Mouse (Mus musculus): Measurements from ENCODE around the gene Il12rb1. TPM values are rescaled to one million over a fixed set of nuclear protein-coding genes. Genes with fewer than 3 reads are reported as not detected.

The Il12rb1 gene
- polyA plus RNA-seq (2014; fragmentation: Illumina TruSeq; extraction: RNeasy Lipid Tissue Mini Kit (QIAGEN cat#74804); ENCODE audit: low read depth, low replicate concordance) = not detected

DNA sequence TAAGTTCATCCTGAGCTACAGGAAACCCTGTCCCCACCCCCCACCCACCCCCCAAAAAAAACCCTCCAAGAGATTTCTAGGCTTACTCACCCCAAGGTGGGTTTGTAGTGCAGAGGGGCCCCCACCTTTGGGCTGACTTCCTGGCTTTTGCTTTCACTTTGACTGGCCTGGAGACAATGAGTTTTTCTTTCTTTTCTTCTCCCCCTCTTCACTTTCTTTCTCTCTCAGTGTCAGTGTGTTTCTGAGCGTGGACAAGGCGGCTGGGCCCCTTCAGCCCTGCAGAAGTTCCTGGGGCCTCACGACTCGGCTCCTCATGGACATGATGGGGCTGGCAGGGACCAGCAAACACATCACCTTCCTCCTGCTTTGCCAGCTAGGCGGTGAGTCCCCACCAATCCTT is at the start of gene Il12rb1:
Il12rb1 (plus strand) TSS at position 211 of the 400 bp plus-strand sequence.

GRCm38 (mm10) chr8:70760775-70761406 is 47.4 kb upstream of the Il12rb1 start, which contains the start of gene Mpv17l2:
TSS of gene Mpv17l2 (minus strand) at chr8:70760946.

GRCm38 (mm10) chr8:70776496-70777444 is 31.5 kb upstream of the Il12rb1 start, which contains the start of gene Pik3r2:
TSS of gene Pik3r2 (minus strand) at chr8:70776713.

GRCm38 (mm10) chr8:70804481-70805206 is 3.6 kb upstream of the Il12rb1 start, which contains the start of gene Mast3:
TSS of gene Mast3 (minus strand) at chr8:70805054.

GRCm38 (mm10) chr8:70839408-70840351 is 31.4 kb downstream of the Il12rb1 start, which contains the start of gene Arrdc2:
TSS of gene Arrdc2 (minus strand) at chr8:70839720.

DNA sequence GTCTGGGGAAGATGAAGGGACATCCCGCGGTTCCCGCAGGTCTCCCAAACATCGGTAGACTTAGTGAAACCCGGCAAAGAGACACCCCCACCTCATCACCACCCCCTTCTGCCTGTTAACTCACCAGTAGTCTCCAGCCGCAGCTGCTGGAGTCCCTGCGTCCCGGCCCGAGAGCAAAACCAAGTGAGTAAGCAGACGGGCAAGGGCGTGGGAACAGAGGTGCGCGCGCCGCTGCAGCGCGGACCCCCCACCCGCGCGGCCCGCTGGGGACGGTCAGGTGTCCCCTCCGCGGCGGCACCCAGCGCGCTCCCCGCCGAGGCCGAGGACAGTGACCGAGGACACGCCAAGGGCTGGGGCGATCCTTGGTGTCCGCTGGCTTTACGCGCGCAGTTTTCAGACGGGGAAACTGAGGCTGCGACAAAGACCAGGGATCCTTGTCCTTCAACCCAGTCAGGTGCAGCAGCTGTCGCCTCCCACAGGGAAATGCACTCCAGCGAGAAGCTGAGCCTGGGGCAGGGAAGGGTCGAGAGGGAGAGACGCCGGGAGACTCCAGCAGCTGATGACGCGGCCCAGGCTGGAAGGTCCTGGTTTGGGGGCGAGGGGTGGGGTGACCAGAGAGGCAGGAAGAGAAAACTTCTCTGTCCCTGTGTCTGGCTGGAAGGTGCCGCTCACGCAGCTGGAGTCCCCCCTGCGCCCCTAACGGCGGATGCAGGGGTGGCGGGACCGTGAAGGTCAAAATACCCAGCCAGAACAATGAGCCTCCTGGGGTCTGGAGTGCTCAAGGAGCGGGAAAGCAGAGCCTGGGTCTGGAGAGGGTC is 54.8 kb downstream of the Il12rb1 start, which contains the start of gene Kcnn1:
Kcnn1 (minus strand) TSS at position 435 of the 818 bp plus-strand sequence.

Other genes with a start within 250 kb of the Il12rb1 start
- not detected for gene Isyna1, start 214.1 kb upstream of the Il12rb1 start, polyA plus RNA-seq (2014; fragmentation: Illumina TruSeq; extraction: RNeasy Lipid Tissue Mini Kit (QIAGEN cat#74804); ENCODE audit: low read depth, low replicate concordance)
- not detected for gene Ssbp4, start 199.6 kb upstream of the Il12rb1 start, polyA plus RNA-seq (2014; fragmentation: Illumina TruSeq; extraction: RNeasy Lipid Tissue Mini Kit (QIAGEN cat#74804); ENCODE audit: low read depth, low replicate concordance)
- not detected for gene Lrrc25, start 192.3 kb upstream of the Il12rb1 start, polyA plus RNA-seq (2014; fragmentation: Illumina TruSeq; extraction: RNeasy Lipid Tissue Mini Kit (QIAGEN cat#74804); ENCODE audit: low read depth, low replicate concordance)
- gene Gdf15, start 176.0 kb upstream of the Il12rb1 start, polyA plus RNA-seq (2014; fragmentation: Illumina TruSeq; extraction: RNeasy Lipid Tissue Mini Kit (QIAGEN cat#74804); ENCODE audit: low read depth, low replicate concordance) = not detected
- gene Pgpep1, start 148.1 kb upstream of the Il12rb1 start, polyA plus RNA-seq (2014; fragmentation: Illumina TruSeq; extraction: RNeasy Lipid Tissue Mini Kit (QIAGEN cat#74804); ENCODE audit: low read depth, low replicate concordance) = 45.6 TPM
- not detected for gene Lsm4, start 135.2 kb upstream of the Il12rb1 start, polyA plus RNA-seq (2014; fragmentation: Illumina TruSeq; extraction: RNeasy Lipid Tissue Mini Kit (QIAGEN cat#74804); ENCODE audit: low read depth, low replicate concordance)
- 16.3 TPM for gene Jund, start 109.5 kb upstream of the Il12rb1 start, polyA plus RNA-seq (2014; fragmentation: Illumina TruSeq; extraction: RNeasy Lipid Tissue Mini Kit (QIAGEN cat#74804); ENCODE audit: low read depth, low replicate concordance)
- not detected for gene Iqcn, start 105.0 kb upstream of the Il12rb1 start, polyA plus RNA-seq (2014; fragmentation: Illumina TruSeq; extraction: RNeasy Lipid Tissue Mini Kit (QIAGEN cat#74804); ENCODE audit: low read depth, low replicate concordance)
- not detected for gene Gm3336, start 89.9 kb upstream of the Il12rb1 start, polyA plus RNA-seq (2014; fragmentation: Illumina TruSeq; extraction: RNeasy Lipid Tissue Mini Kit (QIAGEN cat#74804); ENCODE audit: low read depth, low replicate concordance)
- 1.3 TPM for gene Pde4c, start 84.7 kb upstream of the Il12rb1 start, polyA plus RNA-seq (2014; fragmentation: Illumina TruSeq; extraction: RNeasy Lipid Tissue Mini Kit (QIAGEN cat#74804); ENCODE audit: low read depth, low replicate concordance)
- gene Rab3a, start 53.8 kb upstream of the Il12rb1 start, polyA plus RNA-seq (2014; fragmentation: Illumina TruSeq; extraction: RNeasy Lipid Tissue Mini Kit (QIAGEN cat#74804); ENCODE audit: low read depth, low replicate concordance) = 2.5 TPM
- 0.65 TPM for gene Mpv17l2, start 47.5 kb upstream of the Il12rb1 start, polyA plus RNA-seq (2014; fragmentation: Illumina TruSeq; extraction: RNeasy Lipid Tissue Mini Kit (QIAGEN cat#74804); ENCODE audit: low read depth, low replicate concordance)
- 1.5 TPM for gene Pik3r2, start 31.7 kb upstream of the Il12rb1 start, polyA plus RNA-seq (2014; fragmentation: Illumina TruSeq; extraction: RNeasy Lipid Tissue Mini Kit (QIAGEN cat#74804); ENCODE audit: low read depth, low replicate concordance)
- 1.2 TPM for gene Mast3, start 3.4 kb upstream of the Il12rb1 start, polyA plus RNA-seq (2014; fragmentation: Illumina TruSeq; extraction: RNeasy Lipid Tissue Mini Kit (QIAGEN cat#74804); ENCODE audit: low read depth, low replicate concordance)
- gene Arrdc2, start 31.3 kb downstream of the Il12rb1 start, polyA plus RNA-seq (2014; fragmentation: Illumina TruSeq; extraction: RNeasy Lipid Tissue Mini Kit (QIAGEN cat#74804); ENCODE audit: low read depth, low replicate concordance) = 0.73 TPM
- 1.1 TPM for gene Kcnn1, start 54.8 kb downstream of the Il12rb1 start, polyA plus RNA-seq (2014; fragmentation: Illumina TruSeq; extraction: RNeasy Lipid Tissue Mini Kit (QIAGEN cat#74804); ENCODE audit: low read depth, low replicate concordance)
- gene Ccdc124, start 65.5 kb downstream of the Il12rb1 start, polyA plus RNA-seq (2014; fragmentation: Illumina TruSeq; extraction: RNeasy Lipid Tissue Mini Kit (QIAGEN cat#74804); ENCODE audit: low read depth, low replicate concordance) = not detected
- gene Slc5a5, start 84.3 kb downstream of the Il12rb1 start, polyA plus RNA-seq (2014; fragmentation: Illumina TruSeq; extraction: RNeasy Lipid Tissue Mini Kit (QIAGEN cat#74804); ENCODE audit: low read depth, low replicate concordance) = not detected
- gene Rpl18a, start 89.0 kb downstream of the Il12rb1 start, polyA plus RNA-seq (2014; fragmentation: Illumina TruSeq; extraction: RNeasy Lipid Tissue Mini Kit (QIAGEN cat#74804); ENCODE audit: low read depth, low replicate concordance) = 21.7 TPM
- gene Map1s, start 97.5 kb downstream of the Il12rb1 start, polyA plus RNA-seq (2014; fragmentation: Illumina TruSeq; extraction: RNeasy Lipid Tissue Mini Kit (QIAGEN cat#74804); ENCODE audit: low read depth, low replicate concordance) = 0.65 TPM